Mouse (Mus musculus) c-Kit-negative CD71-positive TER-119-positive erythroid progenitor cells, embryonic 14.5 days (primary cell): ENCODE measurements around the gene Pla2g2c.

Experiments
- DNase-seq: peaks from one replicate; pipeline ENCODE4 v3.0.0-alpha.2; 2013; ENCODE audit warnings: low read depth, low spot score

Pla2g2c gene

GRCm38 (mm10) chr4:138709246-138709645 is 15.3 kb upstream of the Pla2g2c start:
- no peak for DNase-seq

GRCm38 (mm10) chr4:138709944-138710343 is 14.6 kb upstream of the Pla2g2c start:
- DNase-seq: no peak

GRCm38 (mm10) chr4:138710633-138711032 is 14.0 kb upstream of the Pla2g2c start:
- DNase-seq: no peak

GRCm38 (mm10) chr4:138711051-138711820 is 13.4 kb upstream of the Pla2g2c start:
- DNase-seq: no peak

GRCm38 (mm10) chr4:138712096-138712495 is 12.5 kb upstream of the Pla2g2c start:
- DNase-seq: no peak

GRCm38 (mm10) chr4:138712621-138713020 is 12.0 kb upstream of the Pla2g2c start:
- no peak for DNase-seq

- DNase-seq: no peak
Observed at GRCm38 (mm10) chr4:138714186-138714585, 10.4 kb upstream of the Pla2g2c start.

GRCm38 (mm10) chr4:138716697-138717096 is 7.9 kb upstream of the Pla2g2c start:
- no peak for DNase-seq

GRCm38 (mm10) chr4:138718586-138719263 is 5.9 kb upstream of the Pla2g2c start:
- no peak for DNase-seq

GRCm38 (mm10) chr4:138719264-138719596 is 5.4 kb upstream of the Pla2g2c start:
- no peak for DNase-seq

- DNase-seq: no peak
Observed at GRCm38 (mm10) chr4:138723493-138724281, 905 bp upstream of the Pla2g2c start.

- DNase-seq: no peak
Observed at GRCm38 (mm10) chr4:138725127-138725461, 502 bp downstream of the Pla2g2c start.

- no peak for DNase-seq
Observed at GRCm38 (mm10) chr4:138725751-138726150, 1.2 kb downstream of the Pla2g2c start.

- no peak for DNase-seq
Observed at GRCm38 (mm10) chr4:138729018-138729703, 4.6 kb downstream of the Pla2g2c start.

- no peak for DNase-seq
Observed at GRCm38 (mm10) chr4:138734105-138734504, 9.5 kb downstream of the Pla2g2c start.

GRCm38 (mm10) chr4:138734863-138735262 is 10.3 kb downstream of the Pla2g2c start:
- no peak for DNase-seq

GRCm38 (mm10) chr4:138737031-138737430 is 12.4 kb downstream of the Pla2g2c start, which contains the start of gene Ubxn10:
TSS of gene Ubxn10 (minus strand) at chr4:138737167.
- DNase-seq: no peak

- no peak for DNase-seq
Observed at GRCm38 (mm10) chr4:138739136-138739851, 14.7 kb downstream of the Pla2g2c start.

GRCm38 (mm10) chr4:138745884-138746283 is 21.3 kb downstream of the Pla2g2c start:
- no peak for DNase-seq

- DNase-seq: no peak
Observed at GRCm38 (mm10) chr4:138746866-138747265, 22.3 kb downstream of the Pla2g2c start.

- no peak for DNase-seq
Observed at GRCm38 (mm10) chr4:138747851-138748250, 23.3 kb downstream of the Pla2g2c start.
